Mouse (Mus musculus) liver, adult (tissue): Measurements from ENCODE around the gene Mrto4.

Experiments
- GATA4 ChIP-seq: IDR thresholded peaks from 2 replicates; pipeline ENCODE4 v1.6.1; 2014; ENCODE audit warnings: mild to moderate bottlenecking, low read length; ENCODE audit not compliant: insufficient replicate concordance

The Mrto4 gene

DNA sequence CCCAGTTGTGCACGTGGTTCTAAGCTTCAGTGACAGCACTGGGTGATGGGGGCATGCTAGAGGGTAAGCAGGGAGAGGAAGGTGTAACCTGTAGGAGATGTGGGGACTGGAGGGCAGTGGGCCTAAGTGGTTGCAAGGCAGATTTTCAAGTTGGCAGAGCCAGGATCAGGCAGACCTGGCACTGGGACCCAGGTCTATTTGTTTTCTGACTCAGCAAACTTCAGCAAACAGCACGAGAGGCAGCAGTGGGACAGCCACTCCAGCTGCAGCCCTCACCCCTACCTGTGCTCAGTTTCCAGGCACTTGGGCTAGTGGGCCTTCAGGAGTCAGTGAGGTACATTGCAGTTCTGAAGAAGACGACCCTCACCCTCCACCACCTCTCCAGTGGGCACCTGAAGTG is 4.8 kb upstream of the Mrto4 start:
- TF ChIP-seq GATA4, result no peak

DNA sequence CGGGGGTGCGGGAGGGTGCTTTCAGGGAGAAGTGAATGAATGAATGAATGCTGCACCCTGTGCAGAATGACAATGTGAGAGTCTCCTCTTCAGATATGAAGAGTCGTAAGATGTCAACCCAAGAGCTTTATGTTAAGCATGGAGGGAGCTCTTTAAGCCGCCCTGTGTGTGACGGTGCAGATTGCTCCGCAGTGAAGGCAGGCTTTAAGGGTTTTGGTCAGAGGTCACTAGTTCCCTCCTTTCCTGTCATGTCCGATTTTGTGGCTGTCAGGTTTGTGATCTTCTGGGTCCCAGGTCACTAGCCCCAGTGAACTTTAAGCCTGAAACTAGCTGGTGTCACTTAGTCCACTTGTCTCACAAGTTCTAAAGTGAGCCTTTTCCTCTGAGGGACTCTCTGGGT is 456 bp upstream of the Mrto4 start:
- no peak for TF ChIP-seq GATA4

DNA sequence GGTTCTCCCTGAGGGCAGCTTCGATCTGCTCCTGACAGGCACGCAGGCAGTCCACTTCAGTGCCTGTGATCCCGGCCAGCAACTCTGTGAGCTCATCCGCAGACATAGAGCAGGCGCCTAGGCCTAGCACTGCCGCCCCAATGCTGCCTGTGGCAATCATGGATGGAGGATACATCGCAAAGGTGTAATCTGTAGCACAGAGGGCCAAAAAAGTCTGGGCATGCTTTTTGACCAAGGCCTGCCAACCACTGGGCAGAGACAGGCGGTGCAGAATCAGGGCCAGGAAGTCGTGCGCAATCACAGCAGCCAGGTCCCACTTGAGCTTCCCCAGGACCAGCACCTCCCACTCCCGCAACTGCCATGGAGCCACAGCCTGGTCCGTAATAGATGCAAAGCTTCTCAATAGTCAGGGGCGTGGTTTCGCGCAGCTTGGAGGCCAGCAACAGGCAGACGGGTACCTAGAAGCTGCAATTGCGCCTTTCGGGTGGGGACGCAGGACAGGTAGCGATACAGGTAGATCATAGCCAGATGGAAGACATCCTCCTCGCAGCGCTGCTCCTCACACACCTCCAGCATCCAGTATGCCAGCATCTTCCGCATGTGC is 6.9 kb downstream of the Mrto4 start:
- no peak for TF ChIP-seq GATA4

DNA sequence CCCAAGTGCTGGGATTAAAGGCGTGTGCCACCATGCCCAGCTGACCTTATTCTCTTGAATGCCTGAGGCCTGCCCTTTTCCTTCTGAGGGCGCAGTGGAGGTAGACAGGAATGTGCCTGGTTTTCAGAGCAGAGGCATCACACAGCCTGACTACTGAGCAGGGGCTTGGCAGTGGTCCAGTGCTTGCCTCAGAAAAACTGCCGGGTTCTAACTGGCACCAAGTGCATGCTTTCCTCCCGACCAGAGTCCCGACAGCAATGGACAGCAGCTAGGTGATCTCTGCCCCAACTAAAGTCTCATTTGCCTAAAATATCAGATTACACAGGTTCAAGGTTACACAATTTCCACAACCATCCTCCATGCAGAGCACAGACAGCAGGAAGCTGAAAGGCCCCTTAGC is 8.7 kb downstream of the Mrto4 start:
- TF ChIP-seq GATA4, result peak; percentile 22; the same call in 1 of the 2 replicates

DNA sequence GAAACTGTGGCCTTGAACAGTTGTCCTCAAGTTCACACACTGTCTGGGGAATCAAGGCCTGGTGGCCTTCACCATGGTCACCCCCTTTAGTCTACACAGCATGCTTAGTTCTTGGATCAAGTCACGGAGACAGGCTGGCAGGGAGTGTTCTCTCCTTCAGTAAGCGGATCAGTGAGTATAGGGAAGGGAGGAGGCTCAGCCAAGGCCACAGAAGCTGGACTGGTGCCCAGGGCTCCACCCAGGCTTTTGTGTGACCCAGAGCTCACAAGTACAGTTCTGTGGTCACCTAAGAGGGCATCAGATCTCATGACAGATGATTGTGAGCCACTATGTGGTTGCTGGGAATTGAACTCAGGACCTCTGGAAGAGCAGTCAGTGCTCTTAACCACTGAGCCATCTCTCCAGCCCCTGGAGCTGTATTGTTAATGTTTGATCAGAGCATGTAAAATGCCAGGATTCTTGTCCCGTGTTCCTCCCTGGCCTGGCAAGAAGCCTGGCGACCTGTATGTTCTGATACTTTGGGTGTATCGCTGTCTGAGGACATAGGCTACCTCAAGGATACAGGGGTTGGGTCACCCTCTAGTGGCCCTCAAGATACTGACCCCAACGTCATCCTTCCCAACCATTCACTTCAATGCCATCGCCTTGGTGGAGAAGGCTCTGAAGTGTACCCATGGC is 10.7 kb downstream of the Mrto4 start:
- TF ChIP-seq GATA4, result no peak

DNA sequence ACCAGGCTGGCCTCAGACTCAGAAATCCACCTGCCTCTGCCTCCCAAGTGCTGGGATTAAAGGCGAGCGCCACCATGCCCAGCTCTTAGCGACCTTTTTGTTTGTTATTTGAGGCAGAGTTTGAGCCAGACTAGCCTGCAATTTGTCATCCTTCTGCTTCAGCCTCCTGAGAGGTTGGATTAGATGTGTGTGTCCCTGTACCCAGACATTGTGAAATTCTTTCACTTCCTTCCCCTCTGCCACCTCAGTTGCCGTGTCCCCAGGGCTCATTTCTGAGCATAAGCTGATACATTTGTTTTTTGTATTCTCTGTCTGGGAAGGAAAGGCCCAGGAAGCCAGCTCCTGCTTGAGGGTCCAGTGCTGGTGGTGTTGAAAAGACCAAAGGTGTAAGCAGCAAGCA is 11.5 kb downstream of the Mrto4 start:
- no peak for TF ChIP-seq GATA4

DNA sequence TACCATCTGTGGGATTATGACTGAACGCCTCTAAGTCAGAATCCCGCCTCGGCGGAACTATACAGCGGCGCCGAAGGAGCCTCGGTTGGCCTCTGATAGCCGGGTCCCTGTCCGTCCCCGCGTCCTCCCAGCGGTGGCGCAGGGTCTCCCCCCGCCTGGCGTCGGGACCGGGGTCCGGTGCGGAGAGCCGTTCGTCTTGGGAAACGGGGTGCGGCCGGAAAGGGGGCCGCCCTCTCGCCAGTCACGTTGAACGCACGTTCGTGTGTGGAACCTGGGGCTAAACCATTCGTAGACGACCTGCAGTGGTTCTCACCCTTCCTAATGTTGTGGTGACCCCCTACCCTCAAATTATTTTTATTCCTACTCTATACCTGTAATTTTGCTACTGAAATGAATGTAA is 14.2 kb downstream of the Mrto4 start:
- TF ChIP-seq GATA4, result no peak

DNA sequence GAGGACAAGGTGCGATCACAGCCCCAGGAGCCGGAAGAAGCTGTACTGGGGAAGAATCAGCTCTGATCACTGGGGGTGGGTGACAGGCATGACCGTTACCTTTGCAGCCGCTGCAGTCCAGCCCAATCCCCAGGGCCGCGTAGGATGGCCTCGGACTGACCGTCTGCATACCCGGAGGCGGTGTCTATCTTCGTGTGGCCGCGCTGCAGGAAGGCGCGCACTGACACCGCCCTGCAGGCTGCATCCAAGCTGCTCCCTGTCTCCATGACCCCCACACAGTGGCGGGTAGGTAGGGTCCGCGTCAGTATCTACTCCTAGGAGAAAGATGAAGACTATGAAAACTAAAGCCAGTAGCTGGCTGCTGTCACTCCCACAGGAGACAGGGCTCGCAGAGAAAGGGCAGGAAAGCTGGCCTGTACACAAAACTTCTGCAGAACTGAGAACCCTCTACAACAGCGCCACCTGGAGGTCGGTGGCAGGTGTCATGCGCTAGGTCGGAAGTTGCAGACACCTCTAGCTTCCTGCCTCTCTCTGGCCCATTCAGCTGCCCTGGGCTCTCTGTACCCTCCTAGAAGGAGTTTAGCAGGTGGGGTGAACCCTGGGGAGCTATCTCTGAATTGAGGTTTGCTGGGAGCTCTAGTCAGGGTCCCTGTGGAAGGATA is 15.4 kb downstream of the Mrto4 start:
- no peak for TF ChIP-seq GATA4

DNA sequence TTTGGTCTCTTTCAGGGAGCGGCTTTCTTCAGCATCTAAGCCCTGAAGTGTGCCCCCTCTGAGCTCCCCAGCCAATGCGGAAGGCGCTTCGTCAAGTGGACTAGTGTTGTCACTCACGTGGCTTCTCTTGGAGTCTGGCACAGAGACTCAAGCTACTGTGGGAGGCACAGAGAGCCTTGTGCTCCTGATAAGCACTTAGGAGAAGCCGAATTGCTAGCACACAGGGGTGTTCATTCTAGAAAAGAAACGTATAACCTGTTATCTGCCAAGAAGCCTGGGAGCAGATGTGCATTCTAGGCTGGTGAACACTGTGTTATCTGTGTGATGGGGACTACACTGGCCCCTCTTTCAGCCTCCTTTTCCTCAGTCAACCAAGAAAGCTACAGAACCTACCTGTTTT is 16.9 kb downstream of the Mrto4 start:
- TF ChIP-seq GATA4, result no peak

DNA sequence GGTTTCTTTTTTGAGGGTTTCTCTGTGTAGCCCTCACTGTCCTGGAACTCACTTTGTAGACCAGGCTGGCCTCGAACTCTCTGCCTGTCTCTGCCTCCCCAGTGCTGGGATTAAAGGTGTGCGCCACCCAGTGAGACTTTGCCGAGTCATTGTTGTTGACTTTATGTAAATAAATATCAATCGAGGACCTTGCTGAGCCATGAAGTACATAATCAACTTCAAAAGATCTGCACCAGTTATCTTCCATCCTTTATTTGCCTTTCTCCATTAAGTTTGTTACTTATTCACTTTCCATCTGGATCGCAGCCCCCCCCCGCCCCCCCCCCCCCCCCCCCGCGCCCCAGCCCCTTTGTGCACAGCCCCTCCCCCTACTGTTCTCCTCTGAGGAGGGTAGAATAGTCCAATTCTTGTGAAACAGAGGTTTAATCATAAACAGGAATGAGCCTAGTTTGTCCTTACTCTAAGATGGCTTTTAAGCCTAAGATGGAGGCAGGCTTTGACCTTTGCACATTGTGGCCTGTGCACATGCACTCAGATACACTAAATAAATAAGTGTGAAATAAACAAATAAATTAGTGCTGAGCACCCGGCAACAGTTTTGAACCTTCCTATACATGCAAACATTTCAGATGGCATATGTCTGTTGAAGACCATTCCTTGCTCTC is 17.6 kb downstream of the Mrto4 start:
- 0 out of 2 replicates have a peak, but pooled peaks have one; percentile 34 for TF ChIP-seq GATA4

DNA sequence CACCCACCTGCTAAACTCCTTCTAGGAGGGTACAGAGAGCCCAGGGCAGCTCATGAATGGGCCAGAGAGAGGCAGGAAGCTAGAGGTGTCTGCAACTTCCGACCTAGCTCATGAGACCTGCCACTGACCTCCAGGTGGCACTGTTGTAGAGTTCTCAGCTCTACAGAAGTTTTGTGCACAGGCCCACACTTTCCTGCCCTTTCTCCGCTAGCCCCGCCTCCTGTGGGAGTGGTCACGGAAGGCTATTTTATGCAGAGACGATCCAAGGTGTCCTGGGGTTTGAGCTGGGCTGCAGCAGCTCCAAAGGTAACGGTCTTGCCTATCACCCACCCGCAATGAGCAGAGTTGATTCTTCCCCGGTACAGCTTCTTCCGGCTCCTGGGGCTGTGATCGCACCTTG is 21.8 kb downstream of the Mrto4 start:
- TF ChIP-seq GATA4, result no peak

DNA sequence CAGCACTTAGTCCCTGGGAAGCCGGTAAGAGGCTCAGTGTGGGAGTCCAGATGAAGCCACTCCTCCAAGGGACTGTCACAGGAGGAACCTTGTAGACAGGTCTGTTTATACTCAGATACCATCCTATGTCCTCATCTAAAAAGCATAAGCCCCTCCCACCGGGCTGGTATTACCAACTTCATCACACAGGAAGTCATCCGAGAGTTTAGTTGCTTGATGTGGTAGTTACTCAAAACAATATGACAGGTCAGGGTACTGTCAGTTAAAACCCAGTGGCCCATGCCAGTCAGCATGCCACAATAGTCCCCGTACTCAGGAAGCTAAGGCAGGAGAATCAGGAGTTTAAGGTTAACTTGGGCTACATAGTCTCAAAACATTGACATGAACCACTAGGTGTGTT is 32.6 kb downstream of the Mrto4 start:
- no peak for TF ChIP-seq GATA4

DNA sequence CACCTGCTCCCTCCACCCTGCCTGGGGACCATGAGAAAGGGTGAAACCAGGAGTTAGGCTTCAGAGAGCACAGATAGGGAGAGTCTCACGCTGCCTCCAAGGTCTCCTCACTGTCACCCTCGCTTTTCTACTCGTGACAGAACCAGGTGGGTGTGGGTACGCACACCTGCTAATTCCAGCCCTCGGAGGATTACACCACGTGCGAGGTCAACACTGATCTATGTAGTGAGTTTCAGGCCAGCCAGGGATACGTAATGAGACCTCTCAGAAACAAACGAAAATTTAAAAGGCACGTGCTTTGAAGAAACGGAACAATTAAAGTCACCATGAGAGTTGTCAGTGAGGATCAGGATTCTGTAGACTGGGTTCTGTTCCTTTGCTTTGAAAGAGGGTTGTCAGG is 33.9 kb downstream of the Mrto4 start:
- TF ChIP-seq GATA4, result no peak

DNA sequence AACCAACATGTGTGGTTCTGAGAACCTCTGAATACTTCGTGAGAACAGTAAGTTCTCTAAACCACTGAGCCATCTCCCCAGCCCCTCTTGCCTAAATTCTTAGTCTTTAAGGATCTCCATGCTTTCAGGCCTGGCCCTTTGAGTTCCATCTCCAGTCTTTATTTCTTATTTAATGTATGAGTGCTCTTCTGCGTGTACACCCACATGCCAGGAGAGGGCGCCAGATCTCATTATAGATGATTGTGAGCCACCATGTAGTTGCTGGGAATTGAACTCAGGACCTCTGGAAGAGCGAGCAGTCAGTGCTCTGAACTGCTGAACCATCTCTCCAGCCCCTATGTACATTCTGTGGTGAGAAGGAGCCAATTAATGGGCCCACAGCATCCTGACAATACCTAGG is 39.7 kb downstream of the Mrto4 start:
- TF ChIP-seq GATA4, result no peak

DNA sequence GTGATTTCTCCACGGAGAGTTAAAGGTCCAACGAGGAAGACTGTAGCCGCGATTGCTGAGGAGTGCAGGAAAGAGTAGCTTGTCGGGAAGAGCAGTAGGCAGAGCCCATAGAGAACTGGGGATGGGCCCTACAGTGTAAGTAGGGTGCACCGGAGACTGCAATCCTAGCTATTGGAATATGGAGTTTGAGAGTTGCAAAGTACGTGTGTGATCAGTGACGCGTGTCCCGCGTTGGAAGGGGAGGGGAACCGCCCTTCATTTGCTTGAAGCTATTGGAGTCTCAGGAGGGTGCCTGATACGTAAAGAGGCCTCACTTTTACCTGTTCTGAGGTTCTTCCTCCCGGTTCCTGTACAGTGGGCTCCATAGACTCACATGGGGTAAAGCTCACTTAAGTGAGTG is 40.7 kb downstream of the Mrto4 start:
- TF ChIP-seq GATA4, result no peak
